Mouse (Mus musculus): Measurements from ENCODE around the gene Tnfrsf13c. TPM values are rescaled to one million over a fixed set of nuclear protein-coding genes. Genes with fewer than 3 reads are reported as not detected.
A peak's percentile ranks its signal among the peaks of the same experiment; 100 is the strongest.

Tnfrsf13c gene
- total RNA-seq, 2 experiments from 2014 or later = 0.65 to 1.5 TPM

DNA sequence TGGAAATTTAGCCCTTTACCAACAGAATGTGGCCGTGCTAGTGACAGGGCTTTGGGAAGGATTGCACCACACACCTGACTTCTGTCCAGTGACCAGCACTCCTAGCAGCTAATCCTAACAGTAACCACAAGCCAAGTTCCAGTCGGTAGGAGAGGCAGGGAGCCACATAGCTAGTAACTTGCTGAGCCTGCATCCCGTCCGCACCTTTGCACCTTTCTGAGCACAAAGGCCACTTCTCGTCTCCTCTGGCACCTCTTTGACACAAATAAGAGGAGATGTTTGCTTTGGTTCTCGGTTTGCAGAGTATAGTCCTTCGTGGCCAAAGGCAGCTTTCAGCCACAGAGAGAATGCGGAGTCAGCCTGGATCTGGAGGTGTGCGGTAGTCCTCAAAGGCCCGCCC lies 39.5 kb downstream of the Tnfrsf13c start:
- no peak for DNase-seq (ENCODE audit: low spot score in 2 of 2)

GRCm38 (mm10) chr15:82184183-82184582 lies 40.0 kb downstream of the Tnfrsf13c start:
- no peak for DNase-seq (ENCODE audit: low spot score in 2 of 2)

- DNase-seq (ENCODE audit: low spot score in 2 of 2) = no peak
These were observed 40.6 kb downstream of the Tnfrsf13c start for GRCm38 (mm10) chr15:82183596-82183995.

DNA sequence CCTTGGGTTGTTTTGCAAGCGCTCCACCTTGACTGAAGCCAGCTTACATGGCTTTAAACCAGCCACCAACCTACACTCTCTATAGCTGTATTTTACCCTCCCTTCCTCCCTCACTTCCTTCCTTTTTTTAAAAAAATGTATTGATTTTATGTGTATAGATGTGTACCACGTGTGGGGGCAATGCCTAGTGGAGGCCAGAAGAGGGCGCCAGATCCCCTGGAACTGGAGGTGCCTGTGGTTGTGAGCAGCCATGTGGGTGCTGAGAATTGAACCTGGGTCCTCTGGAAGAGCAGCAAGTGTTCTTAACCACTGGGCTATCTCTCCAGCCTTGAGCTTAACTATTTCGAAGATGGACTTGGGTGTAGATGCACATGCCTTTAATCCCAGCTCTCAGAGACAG lies 41.9 kb downstream of the Tnfrsf13c start:
- no peak for DNase-seq (ENCODE audit: low spot score in 2 of 2)

DNA sequence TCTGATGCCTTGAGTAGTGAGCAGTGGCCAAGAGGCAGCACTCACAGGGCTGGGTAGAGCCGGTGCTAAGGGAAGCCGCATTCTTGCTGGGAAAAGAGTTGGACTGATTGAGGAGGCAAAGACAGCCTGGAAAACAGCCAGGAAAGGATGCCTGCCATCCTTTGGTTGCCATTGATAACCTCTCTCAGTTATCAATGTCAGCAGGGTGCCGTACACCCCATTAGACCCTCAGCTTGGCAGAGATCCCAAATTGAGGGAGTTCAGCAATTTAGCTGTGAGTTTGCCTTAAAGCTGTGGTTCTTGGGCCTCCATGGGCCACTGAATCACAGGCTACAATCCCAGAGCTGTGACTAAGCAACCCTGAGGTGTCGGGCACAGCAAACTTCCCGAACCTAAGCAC lies 43.0 kb downstream of the Tnfrsf13c start:
- DNase-seq (ENCODE audit: low spot score in 2 of 2) = no peak

- DNase-seq (ENCODE audit: low spot score in 2 of 2) = no peak
These were observed 46.4 kb downstream of the Tnfrsf13c start for GRCm38 (mm10) chr15:82177743-82178290.

DNA sequence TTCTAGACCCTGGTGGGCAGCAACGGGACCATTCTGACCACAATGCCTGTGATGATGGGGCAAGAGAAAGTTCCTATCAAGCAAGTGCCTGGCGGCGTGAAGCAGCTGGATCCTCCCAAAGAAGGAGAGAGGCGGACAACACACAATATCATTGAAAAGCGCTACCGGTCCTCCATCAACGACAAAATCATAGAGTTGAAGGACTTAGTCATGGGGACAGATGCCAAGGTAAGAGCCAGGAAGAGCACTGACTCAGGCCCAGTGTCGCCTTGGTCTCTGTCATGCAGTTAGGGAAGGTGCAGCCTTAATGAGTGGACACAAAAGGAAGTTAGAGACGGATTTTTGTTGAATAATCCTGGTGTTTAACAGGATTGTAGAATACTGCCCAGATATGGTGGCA lies 49.1 kb downstream of the Tnfrsf13c start:
- no peak for DNase-seq (ENCODE audit: low spot score in 2 of 2)

GRCm38 (mm10) chr15:82172648-82173047 lies 51.5 kb downstream of the Tnfrsf13c start:
- DNase-seq (ENCODE audit: low spot score in 2 of 2) = no peak

Small RNAs within 50 kb of the gene (microRNA-seq; reads per million reads assigned to microRNA genes)
- gene Mir33 = 42.9 reads per million, percentile 37 among the genes with 10 or more reads in this experiment

Other genes with a start within 250 kb of the Tnfrsf13c start
- gene 1700029P11Rik, start 243.8 kb downstream of the Tnfrsf13c start, total RNA-seq (2021) = not detected
- gene Xrcc6, start 236.5 kb downstream of the Tnfrsf13c start, total RNA-seq (2021) = 10 to 100 TPM; 89.4 to 92.6 TPM
- 10 to 100 TPM; 83.6 to 95.1 TPM for gene Desi1, start 190.5 kb downstream of the Tnfrsf13c start, total RNA-seq (2021)
- gene Snu13, start 176.8 kb downstream of the Tnfrsf13c start, total RNA-seq (2021) = 100 to 1,000 TPM in 1 of 2 experiments, 10 to 100 TPM in 1; 92.5 to 102 TPM
- not detected for gene 4930407I10Rik, start 165.2 kb downstream of the Tnfrsf13c start, total RNA-seq (2021)
- 1 to 10 TPM; 3.5 to 3.8 TPM for gene Mei1, start 154.4 kb downstream of the Tnfrsf13c start, total RNA-seq (2021)
- 10 to 100 TPM; 11.1 to 11.3 TPM for gene Ccdc134, start 96.4 kb downstream of the Tnfrsf13c start, total RNA-seq (2021)
- gene Srebf2, start 77.2 kb downstream of the Tnfrsf13c start, total RNA-seq (2021) = 10 to 100 TPM; 54.6 to 71.7 TPM
- gene Shisa8, start 11.6 kb downstream of the Tnfrsf13c start, total RNA-seq (2021) = under 1 TPM; 0.70 to 0.79 TPM
- gene Cenpm, start 20.4 kb upstream of the Tnfrsf13c start, total RNA-seq (2021) = 10 to 100 TPM; 12.8 to 16.8 TPM
- gene 1500009C09Rik, start 28.0 kb upstream of the Tnfrsf13c start, total RNA-seq (2021) = under 1 TPM; 0.40 to 0.56 TPM
- 10 to 100 TPM; 13.3 to 17.7 TPM for gene Sept3, start 50.5 kb upstream of the Tnfrsf13c start, total RNA-seq (2021)
- gene Wbp2nl, start 74.6 kb upstream of the Tnfrsf13c start, total RNA-seq (2021) = under 1 TPM; 0.34 to 0.37 TPM
- 10 to 100 TPM; 82.6 to 96.8 TPM for gene Naga, start 114.6 kb upstream of the Tnfrsf13c start, total RNA-seq (2021)
- gene Pheta2, start 114.6 kb upstream of the Tnfrsf13c start, total RNA-seq (2021) = 1 to 10 TPM; 4.7 to 5.1 TPM
- gene Smdt1, start 114.6 kb upstream of the Tnfrsf13c start, total RNA-seq (2021) = 100 to 1,000 TPM; 125 to 127 TPM
- gene Ndufa6, start 130.0 kb upstream of the Tnfrsf13c start, total RNA-seq (2021) = 100 to 1,000 TPM; 406 to 421 TPM
- 10 to 100 TPM; 52.1 to 52.6 TPM for gene Cyp2d22, start 155.9 kb upstream of the Tnfrsf13c start, total RNA-seq (2021)
- gene Cyp2d11, start 169.7 kb upstream of the Tnfrsf13c start, total RNA-seq (2021) = under 1 TPM in 1 of 2 experiments, not detected in 1; 0.20 TPM
- 10 to 100 TPM in 1 of 2 experiments, 1 to 10 TPM in 1; 1.1 to 24.9 TPM for gene Cyp2d10, start 182.8 kb upstream of the Tnfrsf13c start, total RNA-seq (2021)
- gene Cyp2d9, start 209.1 kb upstream of the Tnfrsf13c start, total RNA-seq (2021) = 1 to 10 TPM in 1 of 2 experiments, under 1 TPM in 1; 0.62 to 8.5 TPM

Data from adrenal gland, postnatal 4 days (tissue).